Mouse (Mus musculus) liver, adult 2 months (tissue): ENCODE measurements around the gene Kcnd2.

Experiments used
- CTCF ChIP-seq: fragments of 200-500 bp; IDR thresholded peaks from 2 replicates; pipeline ENCODE4 v1.5.1; 2011; ENCODE audit warnings: low read depth, low read length, control low read depth
- POLR2A ChIP-seq: fragments of 200-500 bp; IDR thresholded peaks from 2 replicates; pipeline ENCODE4 v1.6.1; 2011; ENCODE audit warnings: low read length, control low read depth; ENCODE audit not compliant: insufficient read depth; ENCODE audit errors: extremely low read depth

DNA sequence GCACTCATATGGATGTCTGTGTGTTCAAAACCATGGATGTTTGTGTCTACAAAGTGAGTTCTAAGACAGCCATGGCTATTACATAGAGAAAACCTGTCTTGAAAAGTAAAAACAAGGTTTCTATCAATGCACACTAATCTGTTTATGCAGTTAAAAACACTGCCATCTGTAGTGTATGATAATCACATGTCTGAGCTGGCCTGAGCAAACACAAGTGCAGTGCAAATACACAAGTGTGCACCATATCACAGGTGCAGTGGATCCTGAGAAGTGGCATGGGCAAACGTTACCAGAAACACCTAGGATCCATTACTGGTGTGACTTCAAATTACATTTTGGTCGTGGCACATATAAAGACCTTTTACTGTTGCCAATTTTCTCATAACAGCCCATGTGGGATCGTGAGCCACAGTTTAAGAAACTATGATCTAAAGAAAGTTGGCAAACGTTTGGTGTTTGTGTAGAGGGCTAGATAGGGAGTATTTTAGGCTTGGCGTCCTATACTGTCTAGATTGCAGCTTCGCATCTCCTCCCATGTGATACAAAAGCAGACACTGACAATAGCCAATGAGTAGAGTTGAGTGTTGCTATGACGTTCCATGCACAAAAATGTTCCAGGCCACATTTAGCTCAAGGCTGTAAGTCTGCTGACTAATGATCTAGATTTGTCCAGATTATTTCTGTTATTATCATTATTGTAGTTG, 559.1 kb downstream of the Kcnd2 start:
- TF ChIP-seq CTCF (no peak), POLR2A (no peak)
